Mouse (Mus musculus) neural tube, embryonic 15.5 days (tissue): ENCODE measurements at regions not wholly inside any gene's neighbourhood (a gene's known extent, or its start where the extent isn't known, plus 50 kb on each side); places are given as distances from the start of the nearest gene placed in this dataset.

ENCODE experiments used
- ATAC-seq: fragments of 200-750 bp; cut with Nextera tagmentation; 2 replicates; pipeline ENCODE4 v1.8.0; 2017; ENCODE audit warnings: mild to moderate bottlenecking, moderate TSS enrichment, moderate library complexity; ENCODE audit not compliant: low FRiP score
- H3K27ac ChIP-seq: fragments of 300-500 bp; sonication (generic); replicated peaks from 2 replicates; pipeline ENCODE4 v1.5.1; 2015; ENCODE audit warnings: mild to moderate bottlenecking, inconsistent platforms
- H3K27me3 ChIP-seq: fragments of 300-500 bp; sonication (generic); replicated peaks from 2 replicates; pipeline ENCODE4 v1.6.1; 2015; ENCODE audit warnings: inconsistent platforms
- H3K36me3 ChIP-seq: fragments of 300-500 bp; sonication (generic); 2 replicates; pipeline ENCODE4 v1.6.1; 2015; ENCODE audit warnings: inconsistent platforms
- H3K4me1 ChIP-seq: fragments of 300-500 bp; sonication (generic); 2 replicates; pipeline ENCODE4 v1.6.1; 2015; ENCODE audit warnings: inconsistent platforms
- H3K4me2 ChIP-seq: fragments of 300-500 bp; sonication (generic); 2 replicates; pipeline ENCODE4 v1.6.1; 2015; ENCODE audit warnings: inconsistent platforms, mild to moderate bottlenecking, moderate library complexity
- H3K4me3 ChIP-seq: fragments of 300-500 bp; sonication (generic); replicated peaks from 2 replicates; pipeline ENCODE4 v1.5.1; 2015; ENCODE audit warnings: mild to moderate bottlenecking, inconsistent platforms
- H3K9ac ChIP-seq: fragments of 300-500 bp; sonication (generic); replicated peaks from 2 replicates; pipeline ENCODE4 v1.6.1; 2015; ENCODE audit warnings: mild to moderate bottlenecking, inconsistent platforms
- H3K9me3 ChIP-seq: fragments of 300-500 bp; sonication (generic); replicated peaks from 2 replicates; pipeline ENCODE4 v1.6.1; 2016; ENCODE audit warnings: inconsistent platforms
- WGBS: fragments of 180-500 bp; shearing (Covaris S2); methylation state at CpG from one replicate; pipeline ENCODE4 v1.1.7; 2015; ENCODE audit warnings: mixed read lengths; 5-methylcytosine and 5-hydroxymethylcytosine counted together

DNA sequence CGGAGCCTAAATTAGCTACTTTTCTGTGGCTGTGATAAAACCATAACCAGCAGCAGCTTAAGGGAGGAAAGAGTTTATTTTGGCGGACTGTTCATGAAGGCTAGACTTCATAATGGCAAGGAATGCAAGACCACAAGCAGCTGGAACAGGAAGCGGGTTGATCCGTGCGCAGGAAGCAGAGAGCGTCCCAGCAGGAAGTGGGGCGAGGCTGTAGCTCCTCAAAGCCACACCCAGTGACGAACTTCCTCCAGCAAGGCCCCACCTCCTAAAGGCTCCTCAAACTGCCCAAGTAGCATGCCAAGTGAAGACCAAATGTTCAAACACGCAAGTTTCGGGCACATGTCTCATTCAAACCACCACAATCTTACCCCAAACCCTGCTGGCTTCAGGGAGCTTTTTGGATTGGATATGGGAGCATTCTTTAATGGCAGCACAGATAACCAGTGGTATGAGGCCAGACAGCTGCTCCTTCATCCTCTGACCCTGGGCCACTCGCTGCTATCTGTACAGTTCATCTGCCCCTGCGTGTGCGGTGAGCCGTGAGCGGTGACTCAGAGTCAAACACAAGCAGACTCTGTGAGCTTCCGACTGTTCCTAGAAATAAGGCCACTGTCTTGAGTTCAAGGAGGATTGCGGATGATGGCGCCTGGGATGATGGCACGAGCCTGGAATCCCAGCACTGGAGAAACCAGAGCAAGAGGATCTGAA, 109.8 kb downstream of the Kctd15 start:
- Histone ChIP-seq H3K4me1 (no peaks in the 10 kb centered on the region; the same call in 1 of the 2 replicates), H3K27me3 (no peaks in the 10 kb centered on the region), H3K9me3 (no peaks in the 10 kb centered on the region), H3K27ac (no peak overlapping the region), H3K9ac (no peak overlapping the region), H3K4me2 (no peak overlapping the region), H3K4me3 (no peak overlapping the region), H3K36me3 (no peaks in the 10 kb centered on the region)
- ATAC-seq, result no peak
- WGBS, result 87% methylated on average over 19 of the region's 19 CpGs

DNA sequence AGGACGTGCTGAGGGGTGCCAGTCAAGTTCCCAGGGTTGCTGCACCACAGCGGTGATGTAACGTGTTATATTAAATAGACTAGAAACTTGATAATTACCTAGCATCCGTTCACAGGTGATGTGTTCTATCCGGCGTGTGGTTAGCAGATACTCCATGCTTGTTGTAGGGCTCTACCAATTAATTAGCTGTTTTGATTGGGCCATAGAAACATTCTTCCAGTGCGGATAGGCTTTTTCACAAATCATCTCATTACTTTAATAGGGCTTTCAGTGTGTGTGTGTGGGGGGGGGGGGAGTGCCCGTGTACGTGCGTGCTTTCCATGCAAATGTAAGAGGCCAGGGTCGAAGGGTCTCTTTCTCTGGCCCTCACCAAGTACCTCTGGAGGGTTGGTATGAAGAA, 110.6 kb downstream of the Kctd15 start:
- H3K36me3 ChIP-seq, result no peaks in the 10 kb centered on the region
- no peak overlapping the region for H3K9ac ChIP-seq
- no peak overlapping the region for H3K27ac ChIP-seq
- no peaks in the 10 kb centered on the region for H3K27me3 ChIP-seq
- H3K4me2 ChIP-seq, result no peak overlapping the region
- no peak for ATAC-seq
- H3K9me3 ChIP-seq, result no peaks in the 10 kb centered on the region
- H3K4me1 ChIP-seq, result no peaks in the 10 kb centered on the region; the same call in 1 of the 2 replicates
- 88% methylated on average over 11 of the region's 11 CpGs for WGBS
- no peak overlapping the region for H3K4me3 ChIP-seq

DNA sequence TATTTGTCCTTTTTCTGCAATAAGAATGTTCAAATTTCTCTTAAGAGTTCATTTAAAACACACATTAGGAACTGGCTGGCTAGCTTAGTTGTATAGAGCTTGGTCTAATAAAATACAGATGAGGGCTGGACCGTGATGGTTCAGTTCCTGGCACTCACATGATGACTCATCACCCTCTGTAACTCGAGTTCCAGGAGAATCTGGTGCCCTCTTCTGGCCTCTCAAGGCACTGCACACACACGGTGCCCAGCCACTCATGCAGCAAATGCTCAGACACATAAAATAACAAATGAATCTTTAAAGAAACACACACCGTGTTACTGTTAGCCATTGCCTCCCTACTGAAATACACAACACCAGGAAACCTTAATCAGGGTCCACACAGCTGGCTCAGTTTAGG, 114.6 kb downstream of the Kctd15 start:
- no peak overlapping the region for H3K9ac ChIP-seq
- no peaks in the 10 kb centered on the region for H3K36me3 ChIP-seq
- H3K4me2 ChIP-seq, result no peak overlapping the region
- no peaks in the 10 kb centered on the region for H3K4me1 ChIP-seq
- H3K27me3 ChIP-seq, result no peaks in the 10 kb centered on the region
- no peak overlapping the region for H3K4me3 ChIP-seq
- H3K27ac ChIP-seq, result no peak overlapping the region
- H3K9me3 ChIP-seq, result no peaks in the 10 kb centered on the region
- ATAC-seq, result no peak
- 80% methylated on average over 4 of the region's 4 CpGs for WGBS

DNA sequence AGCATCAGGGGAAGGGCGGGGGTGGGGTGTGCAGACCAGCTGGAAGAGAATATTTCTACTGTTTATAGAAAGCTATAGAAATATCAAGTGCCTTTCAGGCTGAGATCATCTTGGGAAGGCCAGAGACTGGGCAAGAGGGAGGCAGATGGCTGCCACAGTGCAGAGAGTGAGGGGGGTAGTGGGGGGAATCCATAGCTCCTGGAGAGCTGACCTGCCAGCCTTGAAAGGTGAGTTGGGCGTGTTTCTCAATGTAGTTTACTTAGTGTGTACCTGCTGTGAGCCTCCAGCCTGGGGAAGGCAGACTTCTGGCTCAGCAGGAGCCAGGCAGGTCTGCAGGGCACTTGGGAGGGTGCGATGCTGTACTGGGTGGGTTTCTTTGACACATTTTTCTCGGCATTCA, 115.5 kb downstream of the Kctd15 start:
- Histone ChIP-seq H3K9me3 (no peaks in the 10 kb centered on the region), H3K4me1 (no peaks in the 10 kb centered on the region), H3K27me3 (no peaks in the 10 kb centered on the region), H3K4me3 (no peak overlapping the region), H3K36me3 (no peaks in the 10 kb centered on the region), H3K4me2 (no peak overlapping the region), H3K9ac (no peak overlapping the region), H3K27ac (no peak overlapping the region)
- 79% methylated on average over 4 of the region's 4 CpGs for WGBS
- ATAC-seq, result no peak

DNA sequence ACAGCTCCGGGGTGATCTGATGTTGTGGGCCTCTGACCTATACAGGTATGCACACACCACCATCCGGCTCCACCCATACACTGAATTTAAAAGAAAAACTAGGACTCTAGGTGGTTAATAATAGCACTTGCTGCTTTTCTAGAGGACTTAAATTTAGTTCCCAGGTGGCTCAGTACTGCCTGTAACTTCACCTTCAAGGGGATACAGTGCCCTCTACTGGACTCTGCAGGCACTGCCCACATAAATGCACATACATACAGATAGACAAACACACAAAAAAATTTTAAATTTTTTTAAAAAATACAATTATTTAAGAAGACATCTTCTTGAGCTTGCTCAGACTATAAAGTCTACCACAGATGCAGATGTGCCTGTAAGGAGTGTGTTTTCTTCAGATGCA, 116.7 kb downstream of the Kctd15 start:
- H3K27ac ChIP-seq, result no peak overlapping the region
- no peaks in the 10 kb centered on the region for H3K4me1 ChIP-seq
- no peak for ATAC-seq
- no peak overlapping the region for H3K9ac ChIP-seq
- no peak overlapping the region for H3K4me3 ChIP-seq
- WGBS, result 99% methylated on average over 2 of the region's 2 CpGs
- H3K27me3 ChIP-seq, result no peaks in the 10 kb centered on the region
- no peak overlapping the region for H3K4me2 ChIP-seq
- no peaks in the 10 kb centered on the region for H3K9me3 ChIP-seq
- no peaks in the 10 kb centered on the region for H3K36me3 ChIP-seq

DNA sequence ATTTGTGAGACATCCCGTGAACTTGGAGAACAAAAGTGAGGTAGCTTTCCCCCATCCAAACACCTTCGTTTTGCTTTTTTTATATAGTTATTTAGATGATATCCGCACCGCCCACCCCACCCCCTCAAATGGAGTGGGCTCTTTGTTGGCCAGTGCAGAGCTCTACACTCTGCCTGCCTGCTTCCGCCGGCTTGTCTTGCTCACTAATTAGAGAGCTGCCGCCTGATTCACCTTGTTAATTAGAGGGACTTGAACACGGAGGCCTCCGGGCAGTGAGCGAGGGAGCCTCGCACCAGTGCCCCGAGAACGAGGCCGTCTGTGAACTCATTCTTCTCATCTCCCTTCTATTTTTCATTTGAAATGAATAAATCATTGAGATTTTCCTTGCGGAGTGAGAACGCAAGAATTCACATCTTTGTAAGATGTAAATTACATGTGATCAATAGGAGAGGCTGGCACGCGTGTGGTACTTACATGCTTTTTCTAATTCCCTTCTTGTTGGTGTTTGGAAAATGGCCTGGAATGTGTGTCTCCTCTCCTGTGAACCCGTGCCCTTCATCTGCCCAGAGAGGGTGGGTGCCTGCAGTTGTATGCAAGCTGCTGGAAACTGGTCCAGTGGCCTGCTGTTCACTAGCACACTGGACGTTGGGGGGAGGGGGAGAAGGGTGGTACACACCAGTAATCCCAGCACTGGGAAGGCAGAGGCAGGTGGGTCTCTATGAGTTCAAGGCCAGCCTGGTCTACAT, 118.0 kb downstream of the Kctd15 start:
- H3K27ac ChIP-seq, result no peak overlapping the region
- H3K27me3 ChIP-seq, result no peaks in the 10 kb centered on the region
- no peaks in the 10 kb centered on the region for H3K4me1 ChIP-seq
- WGBS, result 83% methylated on average over 20 of the region's 20 CpGs
- no peak overlapping the region for H3K4me2 ChIP-seq
- no peaks in the 10 kb centered on the region for H3K36me3 ChIP-seq
- H3K9ac ChIP-seq, result no peak overlapping the region
- no peak for ATAC-seq
- H3K4me3 ChIP-seq, result no peak overlapping the region
- no peaks in the 10 kb centered on the region for H3K9me3 ChIP-seq

DNA sequence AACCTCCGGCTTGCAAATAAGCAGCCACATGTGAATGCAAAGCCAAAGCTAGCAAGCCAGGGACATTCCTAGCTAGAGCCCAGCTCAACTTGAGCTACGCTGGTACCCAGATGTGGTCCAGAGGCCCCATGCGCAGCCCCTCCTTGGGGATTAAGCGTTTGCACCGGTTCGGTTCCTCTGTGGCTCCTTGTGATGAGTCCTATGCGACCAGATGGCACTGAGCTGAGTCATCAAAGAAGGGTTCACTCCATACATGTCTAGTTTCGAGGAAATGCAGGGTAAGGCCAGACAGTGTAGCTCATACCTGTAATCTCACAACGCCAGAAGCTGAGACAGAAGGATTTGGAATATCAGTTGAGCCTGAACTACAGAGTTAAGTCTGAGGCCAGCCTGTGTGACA, 119.4 kb downstream of the Kctd15 start:
- no peak for ATAC-seq

DNA sequence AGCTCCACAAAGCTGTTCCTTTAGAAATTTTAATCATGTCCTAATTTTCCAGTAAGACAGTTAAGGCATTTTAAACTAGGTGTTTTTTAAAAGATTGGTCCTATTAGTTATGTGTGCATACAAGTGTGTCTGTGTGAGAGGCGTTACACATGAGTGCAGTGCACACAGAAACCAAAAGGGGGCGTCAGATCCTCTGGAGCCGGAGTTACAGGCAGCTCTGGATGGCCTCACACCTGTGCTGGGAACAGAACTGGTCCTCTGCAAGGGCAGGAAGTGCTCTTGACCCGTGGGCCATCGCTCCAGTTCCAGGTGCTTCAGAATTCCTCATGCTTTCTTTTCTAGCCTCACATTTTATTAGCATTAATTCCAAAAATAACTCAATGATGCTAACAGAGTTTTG, 122.3 kb downstream of the Kctd15 start:
- no peak overlapping the region for H3K9ac ChIP-seq
- H3K4me1 ChIP-seq, result no peaks in the 10 kb centered on the region
- H3K36me3 ChIP-seq, result no peaks in the 10 kb centered on the region
- no peak overlapping the region for H3K4me3 ChIP-seq
- H3K4me2 ChIP-seq, result no peak overlapping the region
- no peaks in the 10 kb centered on the region for H3K27me3 ChIP-seq
- no peak for ATAC-seq
- no peak overlapping the region for H3K27ac ChIP-seq
- 71% methylated on average over 5 of the region's 5 CpGs for WGBS
- no peaks in the 10 kb centered on the region for H3K9me3 ChIP-seq

More for the DNA sequence above, 119.4 kb downstream of the Kctd15 start:
- Histone ChIP-seq H3K4me1 (no peaks in the 10 kb centered on the region), H3K4me2 (no peak overlapping the region), H3K27ac (no peak overlapping the region), H3K9ac (no peak overlapping the region), H3K27me3 (no peaks in the 10 kb centered on the region), H3K4me3 (no peak overlapping the region), H3K9me3 (no peaks in the 10 kb centered on the region), H3K36me3 (no peaks in the 10 kb centered on the region)
- WGBS, result 80% methylated on average over 9 of the region's 9 CpGs

DNA sequence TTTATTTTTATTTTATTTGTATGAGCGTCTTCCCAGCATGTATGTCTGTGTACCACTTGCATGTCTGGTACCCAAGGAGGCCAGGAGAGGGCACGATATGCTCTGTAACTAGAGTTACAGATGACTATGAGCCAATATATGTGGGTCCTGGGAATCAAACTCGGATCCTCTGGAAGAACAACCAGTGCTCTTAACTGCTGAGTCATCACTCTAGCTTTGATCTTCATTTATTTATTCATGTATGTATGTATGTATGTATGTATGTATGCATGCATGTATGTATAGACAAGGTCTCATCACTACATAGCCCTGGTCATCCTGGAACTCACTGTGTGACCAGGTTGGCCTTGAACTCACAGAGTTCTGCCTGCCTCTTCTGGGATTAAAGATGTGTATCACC, 124.9 kb downstream of the Kctd15 start:
- no peak overlapping the region for H3K9ac ChIP-seq
- no peak overlapping the region for H3K27ac ChIP-seq
- no peak overlapping the region for H3K4me2 ChIP-seq
- no peaks in the 10 kb centered on the region for H3K36me3 ChIP-seq
- ATAC-seq, result no peak
- no peaks in the 10 kb centered on the region for H3K27me3 ChIP-seq
- H3K4me3 ChIP-seq, result no peak overlapping the region
- no peaks in the 10 kb centered on the region for H3K9me3 ChIP-seq
- 84% methylated on average over 3 of the region's 3 CpGs for WGBS
- no peaks in the 10 kb centered on the region for H3K4me1 ChIP-seq

DNA sequence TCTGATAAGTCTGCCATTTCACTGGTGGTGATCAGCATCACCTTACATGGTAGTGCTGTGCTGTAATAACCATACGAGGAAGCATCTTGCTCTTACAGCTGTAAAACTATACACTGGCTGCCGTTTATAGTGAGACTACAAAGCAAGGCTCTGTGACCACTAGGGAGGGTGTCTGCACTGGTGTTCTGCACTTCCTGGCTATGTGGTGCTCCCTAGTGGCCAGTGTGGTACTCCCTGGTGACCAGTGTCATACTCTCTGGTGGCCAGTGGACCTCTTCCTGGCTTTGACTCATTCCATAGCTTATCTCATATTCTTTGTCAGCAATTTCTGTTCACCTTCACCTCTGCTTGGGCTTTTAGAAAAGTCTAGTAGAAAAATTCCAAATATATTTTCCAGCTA, 114.7 kb upstream of the Lsm14a start:
- no peak for ATAC-seq
- no peaks in the 10 kb centered on the region for H3K4me1 ChIP-seq
- no peaks in the 10 kb centered on the region for H3K36me3 ChIP-seq
- H3K9me3 ChIP-seq, result no peaks in the 10 kb centered on the region
- H3K4me3 ChIP-seq, result no peak overlapping the region
- 63% methylated on average over 2 of the region's 2 CpGs for WGBS
- no peak overlapping the region for H3K9ac ChIP-seq
- H3K4me2 ChIP-seq, result no peak overlapping the region
- H3K27ac ChIP-seq, result no peak overlapping the region
- no peaks in the 10 kb centered on the region for H3K27me3 ChIP-seq

DNA sequence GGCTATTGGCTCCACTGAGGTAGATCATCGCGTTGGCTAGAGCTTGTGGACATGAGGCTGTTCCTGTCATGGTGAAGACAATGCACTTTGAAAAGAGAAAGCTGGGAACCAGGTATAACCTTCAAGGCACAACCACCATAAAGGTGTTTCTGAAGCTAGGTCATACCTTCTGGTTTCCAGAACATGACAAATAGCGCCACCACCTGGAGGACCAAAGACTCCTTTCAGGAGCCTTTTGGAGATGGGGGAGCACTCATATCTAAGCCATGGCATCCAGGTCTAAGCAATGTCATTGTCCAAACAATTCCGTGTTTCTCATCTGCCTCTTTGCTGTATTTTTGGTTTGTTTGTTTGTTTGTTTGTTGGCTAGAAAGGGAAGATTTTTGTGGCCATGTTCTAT, 113.7 kb upstream of the Lsm14a start:
- no peak overlapping the region for H3K9ac ChIP-seq
- H3K4me2 ChIP-seq, result no peak overlapping the region
- no peak overlapping the region for H3K4me3 ChIP-seq
- no peaks in the 10 kb centered on the region for H3K4me1 ChIP-seq
- no peaks in the 10 kb centered on the region for H3K9me3 ChIP-seq
- ATAC-seq, result no peak
- H3K27me3 ChIP-seq, result no peaks in the 10 kb centered on the region
- no peak overlapping the region for H3K27ac ChIP-seq
- no peaks in the 10 kb centered on the region for H3K36me3 ChIP-seq
- 64% methylated on average over 4 of the region's 4 CpGs for WGBS

DNA sequence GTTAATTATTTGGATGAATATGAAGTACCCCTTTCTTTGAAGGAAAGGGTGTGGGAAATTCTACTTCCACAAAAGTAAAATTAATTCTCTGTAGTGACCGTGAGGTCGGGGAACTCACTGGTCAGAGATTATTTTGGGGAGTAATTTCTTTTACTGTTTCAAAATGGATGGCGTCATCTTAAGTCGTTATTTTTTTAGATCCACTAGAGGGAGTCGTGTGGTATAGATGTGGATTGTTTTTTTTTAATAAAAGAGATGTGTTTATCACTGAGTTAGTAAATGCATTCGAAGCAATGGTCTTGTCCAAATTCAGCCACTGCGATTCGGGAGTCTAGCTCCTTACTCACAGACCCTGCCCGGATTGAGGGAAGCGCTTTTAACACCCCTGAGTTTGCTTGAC, 100.8 kb upstream of the Lsm14a start:
- H3K27ac ChIP-seq, result no peak overlapping the region
- WGBS, result 75% methylated on average over 10 of the region's 10 CpGs
- no peak overlapping the region for H3K9ac ChIP-seq
- H3K4me2 ChIP-seq, result no peak overlapping the region
- no peak for ATAC-seq
- no peaks in the 10 kb centered on the region for H3K36me3 ChIP-seq
- H3K4me1 ChIP-seq, result no peaks in the 10 kb centered on the region
- no peaks in the 10 kb centered on the region for H3K27me3 ChIP-seq
- H3K4me3 ChIP-seq, result no peak overlapping the region
- H3K9me3 ChIP-seq, result no peaks in the 10 kb centered on the region
